Mouse (Mus musculus): ENCODE measurements around the gene Tmem267.
"Not testable (repeated sequence)": the region's sequence is repeated elsewhere in the genome, so short reads cannot be mapped to it uniquely, and the experiment has no call there.

DNA sequence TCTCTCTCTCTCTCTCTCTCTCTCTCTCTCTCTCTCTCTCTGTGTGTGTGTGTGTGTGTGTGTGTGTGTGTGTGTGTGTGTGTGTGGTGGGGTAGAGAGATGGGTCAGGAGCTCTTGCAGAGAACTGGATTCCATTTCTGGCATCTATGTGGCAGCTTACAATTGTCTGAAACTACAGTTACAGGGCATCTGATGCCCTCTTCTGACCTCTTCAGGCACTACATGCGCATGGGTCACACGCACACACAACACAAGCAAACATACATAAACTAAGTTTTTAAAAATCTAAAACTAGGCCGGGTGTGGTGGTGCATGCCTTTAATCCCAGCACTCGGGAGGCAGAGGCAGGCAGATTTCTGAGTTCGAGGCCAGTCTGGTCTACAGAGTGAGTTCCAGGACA lies 138.1 kb downstream of the Tmem267 start:
- TF ChIP-seq MEF2A (IDR thresholded peaks at IDR 0.05; ENCODE audit: borderline replicate concordance, low read depth, low read length), result peak; percentile 22; the same call in 1 of the 2 replicates
- not testable (repeated sequence) for TF ChIP-seq POLR2A (IDR thresholded peaks at IDR 0.05; ENCODE audit: low read depth, low read length); EP300 (IDR thresholded peaks at IDR 0.05; ENCODE audit: low read length); USF1 (IDR thresholded peaks at IDR 0.05; ENCODE audit: low read depth, low read length); GABPA (IDR thresholded peaks at IDR 0.05; ENCODE audit: insufficient replicate concordance, low read depth, low read length); RCOR1 (conservative IDR thresholded peaks at IDR 0.05; ENCODE audit: low read depth, low read length); TCF12 (IDR thresholded peaks at IDR 0.05; ENCODE audit: low read depth, low read length); BHLHE40 (IDR thresholded peaks at IDR 0.05; ENCODE audit: low read depth, low read length); E2F4 (IDR thresholded peaks at IDR 0.05; ENCODE audit: insufficient replicate concordance, low read depth, low read length); MXI1 (IDR thresholded peaks at IDR 0.05; ENCODE audit: low read depth, low read length); CHD2 (IDR thresholded peaks at IDR 0.05; ENCODE audit: low read length)
- peak; percentile 32 to 78; a peak in 2 of 4 replicates for TF ChIP-seq CTCF (conservative IDR thresholded peaks at IDR 0.05 in 1 of 2, IDR thresholded peaks at IDR 0.05 in 1 of 2; ENCODE audit: low read depth in 2 of 2, low read length in 2 of 2)
